Mouse (Mus musculus): ENCODE measurements around the gene Spns3.

GRCm38 (mm10) chr11:72489881-72490301 is 60.4 kb downstream of the Spns3 start, which contains the start of gene Spns2:
- TF ChIP-seq CTCF (IDR thresholded peaks at IDR 0.05; ENCODE audit: low read depth, low read length) (peak; percentile 39), POLR2A (IDR thresholded peaks at IDR 0.05; ENCODE audit: insufficient read depth, low read length) (no peak)

Data from ES-Bruce4 (cell line).